Mouse (Mus musculus) lung, embryonic 15.5 days (tissue): ENCODE data around the gene Cpeb4. TPM values are rescaled to one million over a fixed set of nuclear protein-coding genes. Genes with fewer than 3 reads are reported as not detected.

ENCODE experiments used
- ATAC-seq: fragments of 200-750 bp; cut with Nextera tagmentation; 2 replicates; pipeline ENCODE4 v1.8.0; 2017; ENCODE audit warnings: moderate number of reproducible peaks, borderline replicate concordance; ENCODE audit not compliant: low FRiP score, low TSS enrichment; ENCODE audit errors: extremely low read depth
- H3K27ac ChIP-seq: fragments of 300-500 bp; sonication (generic); 2 replicates; pipeline ENCODE4 v1.5.1; 2015; ENCODE audit warnings: moderate library complexity, mild to moderate bottlenecking, inconsistent platforms
- H3K27me3 ChIP-seq: fragments of 300-500 bp; sonication (generic); 2 replicates; pipeline ENCODE4 v1.6.1; 2015; ENCODE audit warnings: inconsistent platforms
- H3K36me3 ChIP-seq: fragments of 300-500 bp; sonication (generic); 2 replicates; pipeline ENCODE4 v1.6.1; 2015; ENCODE audit warnings: inconsistent platforms
- H3K4me1 ChIP-seq: fragments of 300-500 bp; sonication (generic); 2 replicates; pipeline ENCODE4 v1.6.1; 2015; ENCODE audit warnings: inconsistent platforms
- H3K4me2 ChIP-seq: fragments of 300-500 bp; sonication (generic); 2 replicates; pipeline ENCODE4 v1.6.1; 2015; ENCODE audit warnings: inconsistent platforms, mild to moderate bottlenecking, moderate library complexity
- H3K4me3 ChIP-seq: fragments of 300-500 bp; sonication (generic); 2 replicates; pipeline ENCODE4 v1.5.1; 2015; ENCODE audit warnings: mild to moderate bottlenecking, inconsistent platforms
- H3K9ac ChIP-seq: fragments of 300-500 bp; sonication (generic); 2 replicates; pipeline ENCODE4 v1.6.1; 2015; ENCODE audit warnings: inconsistent platforms
- H3K9me3 ChIP-seq: fragments of 300-500 bp; sonication (generic); 2 replicates; pipeline ENCODE4 v1.6.1; 2016; ENCODE audit warnings: inconsistent platforms
- WGBS: fragments of 180-500 bp; shearing (Covaris S2); methylation state at CpG from one replicate; pipeline ENCODE4 v1.1.7; 2015; 5-methylcytosine and 5-hydroxymethylcytosine counted together
- polyA plus RNA-seq: library from polyadenylated mRNA; unstranded; fragments of >200 nt; fragmentation: Nextera tagmentation; extraction: Ambion mirVana; gene quantifications from 2 replicates; pipeline ENCODE4 v1.2.1, GENCODE M21; 2015

Cpeb4 gene
- polyA plus RNA-seq, 1 experiment from 2014 or later = 3.3 TPM

GRCm38 (mm10) chr11:31907650-31908049, 35.6 kb downstream of the Cpeb4 start:
- no peaks in the 10 kb centered on the region for H3K27me3 ChIP-seq
- no peak overlapping the region for H3K4me2 ChIP-seq
- no peaks in the 10 kb centered on the region for H3K9me3 ChIP-seq
- H3K4me1 ChIP-seq = no peaks in the 10 kb centered on the region
- H3K27ac ChIP-seq = no peak overlapping the region
- no peak overlapping the region for H3K9ac ChIP-seq
- no peak overlapping the region for H3K4me3 ChIP-seq
- ATAC-seq = no peak
- no peaks in the 10 kb centered on the region for H3K36me3 ChIP-seq
- 73% methylated on average over 1 of the region's 1 CpGs for WGBS

- H3K4me3 ChIP-seq = no peak overlapping the region
- no peaks in the 10 kb centered on the region for H3K4me1 ChIP-seq
- H3K9ac ChIP-seq = no peak overlapping the region
- no peak overlapping the region for H3K4me2 ChIP-seq
- ATAC-seq = no peak
- H3K27ac ChIP-seq = no peak overlapping the region
- no peaks in the 10 kb centered on the region for H3K36me3 ChIP-seq
- H3K27me3 ChIP-seq = no peaks in the 10 kb centered on the region
- H3K9me3 ChIP-seq = no peaks in the 10 kb centered on the region
Measured at GRCm38 (mm10) chr11:31912958-31913357, 40.9 kb downstream of the Cpeb4 start.

- Histone ChIP-seq H3K27me3 (no peaks in the 10 kb centered on the region), H3K9me3 (no peaks in the 10 kb centered on the region), H3K27ac (no peak overlapping the region), H3K4me3 (no peak overlapping the region), H3K4me2 (no peak overlapping the region), H3K9ac (no peak overlapping the region), H3K36me3 (no peaks in the 10 kb centered on the region), H3K4me1 (no peaks in the 10 kb centered on the region)
- WGBS = 84% methylated on average over 1 of the region's 1 CpGs
- no peak for ATAC-seq
Measured at GRCm38 (mm10) chr11:31917769-31918168, 45.8 kb downstream of the Cpeb4 start.

- no peaks in the 10 kb centered on the region for H3K27me3 ChIP-seq
- no peak overlapping the region for H3K4me3 ChIP-seq
- peaks cover 37% of the 10 kb centered on the region for H3K36me3 ChIP-seq
- H3K9ac ChIP-seq = no peak overlapping the region
- no peaks in the 10 kb centered on the region for H3K4me1 ChIP-seq
- no peak overlapping the region for H3K4me2 ChIP-seq
- no peak for ATAC-seq
- H3K9me3 ChIP-seq = no peaks in the 10 kb centered on the region
- 89% methylated on average over 10 of the region's 10 CpGs for WGBS
- H3K27ac ChIP-seq = no peak overlapping the region
Measured at GRCm38 (mm10) chr11:31930051-31930450, 58.0 kb downstream of the Cpeb4 start.

DNA sequence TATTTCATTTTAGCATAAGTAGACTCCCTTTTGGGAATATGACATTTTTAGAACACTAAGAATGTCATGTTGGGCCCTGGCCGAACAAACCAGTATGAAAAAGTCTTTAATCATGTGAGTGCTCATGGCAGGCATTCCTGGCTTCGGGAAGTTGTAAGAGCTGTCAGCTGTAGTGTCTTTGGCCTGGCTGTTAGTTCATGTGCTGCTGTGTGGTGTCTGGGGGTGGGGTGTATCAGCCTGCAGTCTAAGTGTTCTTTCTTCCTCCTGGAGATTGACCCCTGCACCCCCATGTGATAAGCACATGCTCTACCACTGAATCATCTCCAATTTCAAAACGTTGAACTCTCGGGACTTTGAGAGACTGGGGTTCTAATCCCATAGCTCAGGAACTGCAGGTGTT, 63.6 kb downstream of the Cpeb4 start:
- ATAC-seq = no peak
- H3K27ac ChIP-seq = no peak overlapping the region

DNA sequence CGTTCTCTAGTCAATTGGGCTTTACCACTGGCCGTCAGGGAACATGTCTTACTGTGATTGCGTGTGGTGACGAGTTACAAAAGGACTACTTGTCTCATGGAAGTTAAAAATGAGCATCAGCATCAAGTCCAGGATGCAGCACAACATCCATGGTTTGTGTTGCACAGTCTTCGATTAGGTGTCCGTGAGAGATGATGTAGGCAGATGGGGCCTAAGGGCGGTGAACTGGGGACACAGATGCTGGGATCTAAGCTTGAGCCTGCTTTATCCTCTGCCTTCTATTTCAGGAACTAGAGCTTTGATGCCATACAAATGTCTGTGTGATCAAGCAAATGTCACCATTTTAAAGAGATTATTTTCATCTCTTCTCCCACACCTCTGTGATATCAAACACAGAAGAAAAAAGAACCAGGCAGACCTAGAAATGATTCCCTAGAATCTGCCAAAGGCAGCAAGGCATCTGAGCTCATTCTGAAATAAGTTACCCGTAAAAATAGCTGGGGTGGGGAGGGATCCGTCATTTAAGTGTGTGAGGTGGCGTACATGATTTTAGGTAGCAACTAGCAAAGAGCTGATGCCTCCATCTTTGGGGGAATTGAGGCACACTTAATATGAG, 65.0 kb downstream of the Cpeb4 start:
- ATAC-seq = no peak
- WGBS = 78% methylated on average over 10 of the region's 10 CpGs
- no peak overlapping the region for H3K4me2 ChIP-seq
- H3K9me3 ChIP-seq = no peaks in the 10 kb centered on the region
- H3K4me3 ChIP-seq = no peak overlapping the region
- H3K9ac ChIP-seq = no peak overlapping the region
- H3K27ac ChIP-seq = no peak overlapping the region
- no peaks in the 10 kb centered on the region for H3K4me1 ChIP-seq
- no peaks in the 10 kb centered on the region for H3K27me3 ChIP-seq
- no peaks in the 10 kb centered on the region for H3K36me3 ChIP-seq

More for the DNA sequence above, 63.6 kb downstream of the Cpeb4 start:
- no peak overlapping the region for H3K4me3 ChIP-seq
- no peaks in the 10 kb centered on the region for H3K27me3 ChIP-seq
- H3K9ac ChIP-seq = no peak overlapping the region
- H3K4me2 ChIP-seq = no peak overlapping the region
- H3K4me1 ChIP-seq = no peaks in the 10 kb centered on the region
- WGBS = 23% methylated on average over 4 of the region's 4 CpGs
- no peaks in the 10 kb centered on the region for H3K9me3 ChIP-seq
- H3K36me3 ChIP-seq = peaks cover 7% of the 10 kb centered on the region

DNA sequence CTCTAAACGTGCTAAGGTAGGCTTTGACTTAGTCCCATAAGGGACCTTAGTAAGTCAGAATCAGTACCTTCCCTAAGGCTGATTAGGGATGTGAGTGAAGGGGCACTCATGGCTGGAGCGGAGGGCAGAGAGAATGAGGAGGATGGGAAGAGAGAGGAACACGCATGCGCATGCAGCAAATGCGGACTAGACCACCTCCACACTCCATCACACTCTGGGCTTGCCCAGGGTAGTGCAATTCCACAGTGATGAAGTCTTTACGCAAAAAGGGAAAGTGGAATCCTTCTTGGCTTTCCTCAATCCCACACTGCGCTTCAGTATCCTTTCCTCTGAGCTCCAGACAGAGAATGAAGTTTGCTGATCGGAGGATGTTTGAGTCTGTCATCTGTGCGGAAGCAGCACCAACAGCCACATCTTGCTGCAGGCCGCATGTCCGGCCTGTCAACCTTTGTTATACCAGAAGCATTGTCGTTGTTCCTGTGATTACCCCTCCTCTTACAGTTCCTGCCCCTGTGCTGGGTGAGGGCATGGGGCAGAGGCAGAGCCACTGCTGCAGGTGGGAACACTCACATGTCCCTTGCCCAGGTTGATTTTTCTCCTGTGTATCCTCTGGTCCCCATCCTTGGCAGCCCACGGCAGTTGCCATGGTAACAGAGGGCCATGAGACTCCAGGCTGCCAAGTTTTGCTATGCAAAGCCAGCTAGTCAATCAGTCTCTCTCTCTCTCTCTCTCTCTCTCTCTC, 69.1 kb downstream of the Cpeb4 start:
- H3K36me3 ChIP-seq = no peaks in the 10 kb centered on the region
- H3K27ac ChIP-seq = no peak overlapping the region
- H3K27me3 ChIP-seq = no peaks in the 10 kb centered on the region
- no peaks in the 10 kb centered on the region for H3K9me3 ChIP-seq
- H3K4me1 ChIP-seq = no peaks in the 10 kb centered on the region
- WGBS = 74% methylated on average over 13 of the region's 13 CpGs
- H3K9ac ChIP-seq = no peak overlapping the region
- H3K4me3 ChIP-seq = no peak overlapping the region
- no peak overlapping the region for H3K4me2 ChIP-seq
- ATAC-seq = no peak

- Histone ChIP-seq H3K4me1 (no peaks in the 10 kb centered on the region), H3K9ac (no peak overlapping the region), H3K36me3 (no peaks in the 10 kb centered on the region), H3K27ac (no peak overlapping the region), H3K4me2 (no peak overlapping the region), H3K27me3 (no peaks in the 10 kb centered on the region), H3K9me3 (no peaks in the 10 kb centered on the region), H3K4me3 (no peak overlapping the region)
- WGBS = 78% methylated on average over 4 of the region's 4 CpGs
- ATAC-seq = no peak
Measured at GRCm38 (mm10) chr11:31941640-31942638, 69.9 kb downstream of the Cpeb4 start.

DNA sequence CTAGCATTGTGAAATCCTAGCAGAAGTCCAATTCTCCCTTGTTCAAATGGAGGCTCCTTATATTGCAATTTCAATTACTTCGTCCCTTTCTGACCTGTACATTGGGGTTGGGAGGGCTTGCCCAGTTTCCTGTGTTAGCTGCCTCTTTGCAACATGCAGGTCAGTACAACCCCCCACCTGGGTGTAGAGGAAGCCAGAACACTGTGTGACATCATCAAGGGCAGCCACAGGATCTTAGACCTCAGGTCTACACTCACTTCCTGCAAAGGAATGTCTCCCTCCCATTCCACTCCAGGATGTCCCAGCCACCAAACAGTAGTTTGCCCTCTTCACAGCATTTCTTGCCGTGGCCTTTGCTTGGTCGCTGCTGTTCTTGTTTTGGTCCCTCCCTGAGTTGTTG, 73.5 kb downstream of the Cpeb4 start:
- ATAC-seq = no peak
- Histone ChIP-seq H3K27ac (no peak overlapping the region), H3K9ac (no peak overlapping the region), H3K4me1 (peaks cover 7% of the 10 kb centered on the region), H3K27me3 (peaks cover 7% of the 10 kb centered on the region; the same call in 1 of the 2 replicates), H3K4me3 (no peak overlapping the region), H3K4me2 (no peak overlapping the region), H3K9me3 (no peaks in the 10 kb centered on the region), H3K36me3 (no peaks in the 10 kb centered on the region)
- WGBS = 72% methylated on average over 3 of the region's 3 CpGs

DNA sequence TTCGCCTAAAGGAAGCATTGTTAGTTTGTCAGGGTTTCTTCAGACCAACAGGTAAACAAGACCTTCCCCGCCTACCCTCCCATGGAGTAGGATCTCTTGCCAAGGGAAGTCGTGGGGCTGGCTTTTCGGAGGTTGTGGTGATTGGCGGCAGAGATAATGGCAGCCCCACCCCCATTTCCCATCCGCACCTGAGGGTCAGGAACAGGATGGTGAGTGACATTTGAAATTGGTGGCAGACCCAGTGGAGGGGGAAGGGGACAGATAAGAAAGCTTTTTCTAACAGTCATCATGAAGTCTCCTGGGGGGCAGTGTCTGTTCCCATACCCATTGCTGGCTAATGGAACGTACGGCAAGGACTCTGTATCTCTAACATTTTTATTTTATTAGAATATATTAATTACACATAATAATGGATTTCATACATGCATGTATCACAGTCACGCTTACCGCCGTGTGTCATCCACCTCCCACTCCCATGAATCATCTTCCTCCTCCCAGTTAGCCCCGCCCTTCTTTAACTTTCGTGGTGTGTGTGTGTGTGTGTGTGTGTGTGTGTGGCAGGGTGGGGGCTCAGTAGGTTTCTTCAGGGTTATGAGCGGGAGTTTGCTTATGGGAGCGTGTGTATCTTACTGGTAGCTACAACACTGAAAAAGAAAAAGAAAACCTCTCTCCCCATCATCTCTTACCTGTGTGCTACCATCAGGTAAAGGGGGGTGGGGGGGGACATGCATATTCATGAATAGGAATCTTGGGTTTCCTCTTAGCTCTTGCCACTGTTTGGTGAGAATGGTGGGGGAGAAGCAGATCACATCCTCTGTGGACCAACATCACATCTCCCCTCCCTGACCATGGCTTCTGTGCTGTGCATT, 76.7 kb downstream of the Cpeb4 start:
- peaks cover 12% of the 10 kb centered on the region; the same call in 1 of the 2 replicates for H3K27me3 ChIP-seq
- 10% methylated on average over 15 of the region's 15 CpGs for WGBS
- H3K4me1 ChIP-seq = peaks cover 7% of the 10 kb centered on the region
- peak; percentile 63 for ATAC-seq
- H3K27ac ChIP-seq = no peak overlapping the region
- H3K9me3 ChIP-seq = no peaks in the 10 kb centered on the region
- no peaks in the 10 kb centered on the region for H3K36me3 ChIP-seq
- peak overlapping the region; percentile 32; the same call in 1 of the 2 replicates for H3K9ac ChIP-seq
- H3K4me2 ChIP-seq = peak overlapping the region; percentile 67
- peak overlapping the region; percentile 47 for H3K4me3 ChIP-seq

GRCm38 (mm10) chr11:31949331-31949785, 77.3 kb downstream of the Cpeb4 start:
- Histone ChIP-seq H3K9me3 (no peaks in the 10 kb centered on the region), H3K4me3 (peak overlapping the region; percentile 47), H3K27me3 (peaks cover 12% of the 10 kb centered on the region; the same call in 1 of the 2 replicates), H3K4me2 (peak overlapping the region; percentile 67), H3K36me3 (no peaks in the 10 kb centered on the region), H3K9ac (peak overlapping the region; percentile 32; the same call in 1 of the 2 replicates), H3K4me1 (peaks cover 7% of the 10 kb centered on the region), H3K27ac (no peak overlapping the region)
- peak; percentile 59; the same call in 1 of the 2 replicates for ATAC-seq
- under 1% methylated on average over 17 of the region's 17 CpGs for WGBS
